Mouse (Mus musculus) erythroblast, embryonic 14.5 days (primary cell): ENCODE data around the gene Pla2g16.

Experiments
- GATA1 ChIP-seq: IDR thresholded peaks from 2 replicates; pipeline ENCODE4 v1.6.1; 2012; ENCODE audit warnings: low read length, inconsistent platforms, mixed read lengths
- TAL1 ChIP-seq: IDR thresholded peaks from 3 replicates; pipeline ENCODE4 v1.6.1; 2012; ENCODE audit warnings: low read length, inconsistent platforms, mixed read lengths

DNA sequence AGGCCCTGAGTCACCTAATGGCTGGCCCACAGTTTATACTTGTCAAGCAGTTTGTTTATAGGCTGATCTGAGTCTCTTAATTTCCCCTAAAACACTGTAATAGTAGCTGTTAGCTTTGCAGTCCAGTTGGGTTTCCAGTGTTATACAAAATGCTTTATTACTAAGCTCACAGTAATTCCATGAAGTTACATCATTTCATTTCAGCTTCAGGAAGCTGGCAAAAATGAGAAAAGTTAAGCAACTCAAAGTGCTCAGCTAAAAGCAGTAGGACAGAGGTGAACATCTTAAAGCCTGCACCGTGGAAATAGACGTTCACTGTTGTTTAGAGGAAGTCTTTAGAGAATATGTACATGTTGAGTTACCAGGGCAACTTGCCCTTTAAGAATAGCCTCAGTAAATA, 34.4 kb upstream of the Pla2g16 start:
- TF ChIP-seq GATA1 (no peak), TAL1 (no peak)
